Mouse (Mus musculus) intestine, embryonic 14.5 days (tissue): ENCODE measurements around the gene Nrtn. TPM values are rescaled to one million over a fixed set of nuclear protein-coding genes. Genes with fewer than 3 reads are reported as not detected.

Experiments used
- ATAC-seq: fragments of 200-750 bp; cut with Nextera tagmentation; replicated peaks from 2 replicates; pipeline ENCODE4 v1.8.0; 2017; ENCODE audit warnings: low read depth, moderate number of reproducible peaks, moderate TSS enrichment, moderate library complexity; ENCODE audit not compliant: low FRiP score, low TSS enrichment
- DNase-seq: peaks from one replicate; pipeline ENCODE4 v3.0.0-alpha.2; 2018; ENCODE audit warnings: low spot score
- H3K27ac ChIP-seq: fragments of 300-500 bp; sonication (generic); 2 replicates; pipeline ENCODE4 v1.5.1; 2014; ENCODE audit warnings: low read depth, mild to moderate bottlenecking, control low read depth
- H3K27me3 ChIP-seq: fragments of 300-500 bp; sonication (generic); replicated peaks from 2 replicates; pipeline ENCODE4 v1.6.1; 2014; ENCODE audit warnings: low read length, control low read depth; ENCODE audit not compliant: control insufficient read depth, insufficient read depth
- H3K36me3 ChIP-seq: fragments of 300-500 bp; sonication (generic); 2 replicates; pipeline ENCODE4 v1.6.1; 2014; ENCODE audit warnings: low read length, control low read depth; ENCODE audit not compliant: control insufficient read depth, insufficient read depth
- H3K4me1 ChIP-seq: fragments of 300-500 bp; sonication (generic); replicated peaks from 2 replicates; pipeline ENCODE4 v1.6.1; 2014; ENCODE audit warnings: low read length, control low read depth, mixed read lengths; ENCODE audit not compliant: control insufficient read depth, insufficient read depth
- H3K4me2 ChIP-seq: fragments of 300-500 bp; sonication (generic); 2 replicates; pipeline ENCODE4 v1.6.1; 2014; ENCODE audit warnings: low read length
- H3K4me3 ChIP-seq: fragments of 300-500 bp; sonication (generic); 2 replicates; pipeline ENCODE4 v1.5.1; 2014; ENCODE audit warnings: low read depth, low read length, control low read depth, mixed read lengths
- H3K9ac ChIP-seq: fragments of 300-500 bp; sonication (generic); 2 replicates; pipeline ENCODE4 v1.6.1; 2014; ENCODE audit warnings: mild to moderate bottlenecking, low read length
- H3K9me3 ChIP-seq: fragments of 300-500 bp; sonication (generic); 2 replicates; pipeline ENCODE4 v1.6.1; 2016; ENCODE audit warnings: low read length, control low read depth; ENCODE audit not compliant: control insufficient read depth
- WGBS: fragments of 180-500 bp; shearing (Covaris S2); extraction: QIAGEN DNeasy Blood & Tissue Kit; methylation state at CpG from one replicate; pipeline ENCODE4 v1.1.7; 2014; 5-methylcytosine and 5-hydroxymethylcytosine counted together
- polyA plus RNA-seq: library from polyadenylated mRNA; unstranded; fragments of >200 nt; fragmentation: Nextera tagmentation; extraction: Ambion mirVana; gene quantifications from 2 replicates; pipeline ENCODE4 v1.2.1, GENCODE M21; 2014

Gene Nrtn
- polyA plus RNA-seq, 1 experiment from 2014 or later = 15.6 TPM

GRCm38 (mm10) chr17:56736534-56736933 is 20.8 kb downstream of the Nrtn start:
- ATAC-seq (no peak), DNase-seq (no peak)
- no peak overlapping the region for H3K4me3 ChIP-seq
- H3K9ac ChIP-seq = no peak overlapping the region
- H3K27ac ChIP-seq = no peak overlapping the region
- H3K36me3 ChIP-seq = no peaks in the 10 kb centered on the region
- no peaks in the 10 kb centered on the region for H3K27me3 ChIP-seq
- H3K9me3 ChIP-seq = no peaks in the 10 kb centered on the region
- no peaks in the 10 kb centered on the region for H3K4me1 ChIP-seq
- WGBS = 46% methylated on average over 8 of the region's 8 CpGs
- no peak overlapping the region for H3K4me2 ChIP-seq

- no peak overlapping the region for H3K4me2 ChIP-seq
- no peak overlapping the region for H3K4me3 ChIP-seq
- no peaks in the 10 kb centered on the region for H3K9me3 ChIP-seq
- peaks cover 21% of the 10 kb centered on the region for H3K4me1 ChIP-seq
- H3K36me3 ChIP-seq = no peaks in the 10 kb centered on the region
- no peak for ATAC-seq
- 66% methylated on average over 2 of the region's 2 CpGs for WGBS
- no peaks in the 10 kb centered on the region for H3K27me3 ChIP-seq
- no peak overlapping the region for H3K27ac ChIP-seq
- no peak for DNase-seq
- no peak overlapping the region for H3K9ac ChIP-seq
Observed at GRCm38 (mm10) chr17:56729656-56730055, 27.7 kb downstream of the Nrtn start.

GRCm38 (mm10) chr17:56729151-56729550 is 28.2 kb downstream of the Nrtn start:
- ATAC-seq (no peak), DNase-seq (no peak)
- Histone ChIP-seq H3K9me3 (no peaks in the 10 kb centered on the region), H3K36me3 (peaks cover under 1% of the 10 kb centered on the region; the same call in 1 of the 2 replicates), H3K4me3 (no peak overlapping the region), H3K27me3 (no peaks in the 10 kb centered on the region), H3K9ac (no peak overlapping the region), H3K4me2 (no peak overlapping the region), H3K27ac (no peak overlapping the region), H3K4me1 (peaks cover 21% of the 10 kb centered on the region)
- 43% methylated on average over 6 of the region's 6 CpGs for WGBS

GRCm38 (mm10) chr17:56728117-56728516 is 29.2 kb downstream of the Nrtn start:
- H3K4me2 ChIP-seq = peak overlapping the region; percentile 18; the same call in 1 of the 2 replicates
- WGBS = 4% methylated on average over 12 of the region's 12 CpGs
- peaks cover 10% of the 10 kb centered on the region for H3K36me3 ChIP-seq
- H3K4me3 ChIP-seq = no peak overlapping the region
- H3K9me3 ChIP-seq = no peaks in the 10 kb centered on the region
- H3K27ac ChIP-seq = no peak overlapping the region; the same call in 1 of the 2 replicates
- ATAC-seq (no peak), DNase-seq (no peak)
- peaks cover 21% of the 10 kb centered on the region for H3K4me1 ChIP-seq
- 0 out of 2 replicates have a peak overlapping the region, but pooled peaks have one; percentile 2 for H3K9ac ChIP-seq
- H3K27me3 ChIP-seq = no peaks in the 10 kb centered on the region

GRCm38 (mm10) chr17:56727659-56728058 is 29.7 kb downstream of the Nrtn start:
- Histone ChIP-seq H3K9ac (no peak overlapping the region), H3K4me1 (peaks cover 22% of the 10 kb centered on the region), H3K9me3 (no peaks in the 10 kb centered on the region), H3K4me3 (no peak overlapping the region), H3K4me2 (peak overlapping the region; percentile 18; the same call in 1 of the 2 replicates), H3K27ac (no peak overlapping the region; the same call in 1 of the 2 replicates), H3K27me3 (no peaks in the 10 kb centered on the region), H3K36me3 (peaks cover 15% of the 10 kb centered on the region)
- 9% methylated on average over 12 of the region's 12 CpGs for WGBS
- DNase-seq (peak; percentile 72), ATAC-seq (peak; percentile 34; the same call in 1 of the 2 replicates)

GRCm38 (mm10) chr17:56727029-56727649 is 30.2 kb downstream of the Nrtn start:
- Histone ChIP-seq H3K27ac (no peak overlapping the region; the same call in 1 of the 2 replicates), H3K27me3 (no peaks in the 10 kb centered on the region), H3K36me3 (peaks cover 20% of the 10 kb centered on the region), H3K9ac (no peak overlapping the region), H3K4me2 (no peak overlapping the region), H3K4me1 (peaks cover 25% of the 10 kb centered on the region), H3K9me3 (no peaks in the 10 kb centered on the region), H3K4me3 (no peak overlapping the region)
- ATAC-seq = no peak; the same call in 1 of the 2 replicates
- no peak for DNase-seq
- 8% methylated on average over 7 of the region's 7 CpGs for WGBS

GRCm38 (mm10) chr17:56723419-56724161 is 33.7 kb downstream of the Nrtn start:
- DNase-seq = no peak
- 77% methylated on average over 11 of the region's 11 CpGs for WGBS
- Histone ChIP-seq H3K4me1 (peaks cover 29% of the 10 kb centered on the region), H3K27ac (no peak overlapping the region), H3K4me2 (no peak overlapping the region), H3K9ac (no peak overlapping the region), H3K36me3 (peaks cover 35% of the 10 kb centered on the region), H3K27me3 (no peaks in the 10 kb centered on the region), H3K9me3 (no peaks in the 10 kb centered on the region), H3K4me3 (no peak overlapping the region)
- ATAC-seq = no peak

GRCm38 (mm10) chr17:56722441-56722840 is 34.9 kb downstream of the Nrtn start:
- Histone ChIP-seq H3K9me3 (no peaks in the 10 kb centered on the region), H3K36me3 (peaks cover 35% of the 10 kb centered on the region), H3K4me2 (no peak overlapping the region), H3K4me3 (no peak overlapping the region), H3K9ac (no peak overlapping the region), H3K4me1 (peaks cover 23% of the 10 kb centered on the region), H3K27ac (no peak overlapping the region), H3K27me3 (no peaks in the 10 kb centered on the region)
- WGBS = 32% methylated on average over 5 of the region's 5 CpGs
- no peak for DNase-seq
- ATAC-seq = no peak
